Mouse (Mus musculus): ENCODE results near the gene Bahcc1.

GRCm38 (mm10) chr11:120257911-120258310 is 25.2 kb downstream of the Bahcc1 start:
- TF ChIP-seq POLR2A (IDR thresholded peaks at IDR 0.05; ENCODE audit: low read depth, low read length) (no peak), CTCF (conservative IDR thresholded peaks at IDR 0.05; ENCODE audit: insufficient read depth, insufficient read length, low read depth, low read length) (no peak)

All from kidney, adult 2 months (tissue).